Mouse (Mus musculus) cortical plate, adult 2 months (tissue): ENCODE data around the gene Prss21.

Experiments used
- CTCF ChIP-seq: fragments of 200-500 bp; IDR thresholded peaks from 2 replicates; pipeline ENCODE4 v1.5.1; 2011; ENCODE audit warnings: mild to moderate bottlenecking, control low read depth, low read length; ENCODE audit not compliant: insufficient read depth; ENCODE audit errors: extremely low read depth
- POLR2A ChIP-seq: fragments of 200-500 bp; IDR thresholded peaks from 2 replicates; pipeline ENCODE4 v1.6.1; 2011; ENCODE audit warnings: mild to moderate bottlenecking, low read length, control low read depth; ENCODE audit not compliant: insufficient read depth; ENCODE audit errors: extremely low read depth

DNA sequence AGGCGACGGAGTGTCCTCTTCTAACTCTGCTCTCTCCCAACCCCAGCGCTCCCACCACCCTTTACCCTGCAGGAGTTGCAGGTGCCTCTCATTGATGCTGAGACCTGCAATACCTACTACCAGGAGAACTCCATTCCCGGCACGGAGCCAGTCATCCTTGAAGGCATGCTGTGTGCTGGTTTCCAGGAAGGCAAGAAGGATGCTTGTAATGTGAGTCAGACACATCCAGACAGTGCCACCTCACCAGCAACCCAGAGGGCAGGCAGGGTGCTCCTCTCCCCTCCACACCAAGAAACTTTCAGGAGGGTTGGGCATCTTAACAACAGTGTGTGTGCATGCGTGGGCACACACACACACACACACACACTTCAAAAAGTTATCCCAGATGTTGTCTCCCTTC is 10.7 kb upstream of the Prss21 start:
- no peak for TF ChIP-seq CTCF
- TF ChIP-seq POLR2A: no peak
